Mouse (Mus musculus) erythroblast, embryonic 14.5 days (primary cell): Measurements from ENCODE around the gene Pgls.

Experiments
- GATA1 ChIP-seq: IDR thresholded peaks from 2 replicates; pipeline ENCODE4 v1.6.1; 2012; ENCODE audit warnings: low read length, inconsistent platforms, mixed read lengths
- TAL1 ChIP-seq: IDR thresholded peaks from 3 replicates; pipeline ENCODE4 v1.6.1; 2012; ENCODE audit warnings: low read length, inconsistent platforms, mixed read lengths

- no peak for TF ChIP-seq GATA1
- TF ChIP-seq TAL1 = no peak
Observed at GRCm38 (mm10) chr8:71562751-71563150, 29.2 kb upstream of the Pgls start.
